Mouse (Mus musculus): Measurements from ENCODE around the gene Pold3.

DNA sequence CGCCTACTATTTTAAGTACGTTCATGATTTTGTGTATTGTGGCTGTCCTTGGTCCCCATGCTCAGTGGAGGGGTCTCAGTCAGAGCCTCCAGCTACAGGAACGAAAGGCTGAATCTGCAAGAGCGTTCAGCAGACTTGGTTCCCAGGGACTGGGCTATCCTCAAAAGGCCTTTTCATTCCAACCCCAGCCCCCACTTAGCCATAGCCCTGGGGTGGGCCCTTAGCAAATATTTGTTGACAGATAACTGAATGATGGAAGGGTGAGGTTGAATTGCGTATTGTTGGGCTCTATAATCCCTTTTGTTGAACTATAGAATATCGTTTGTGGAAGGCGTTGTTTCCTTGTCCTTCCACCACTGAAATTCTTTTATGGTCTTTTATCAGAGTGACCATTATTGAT is 5.1 kb upstream of the Pold3 start:
- no peak for TF ChIP-seq POLR2A (IDR thresholded peaks at IDR 0.05; ENCODE audit: low read depth, low read length)
- no peak for TF ChIP-seq CTCF (IDR thresholded peaks at IDR 0.05; ENCODE audit: extremely low read depth, insufficient read depth, insufficient read length, insufficient replicate concordance)

Data from spleen, adult 2 months (tissue).